Mouse (Mus musculus): Measurements from ENCODE around the gene Taf10. TPM values are rescaled to one million over a fixed set of nuclear protein-coding genes. Genes with fewer than 3 reads are reported as not detected.

The Taf10 gene
- total RNA-seq, 2 experiments from 2014 or later: 112 to 120 TPM

- Histone ChIP-seq H3K4me3 (no peak overlapping the region), H3K27ac (peak overlapping the region; percentile 63)
- peak; percentile 94 for TF ChIP-seq CTCF (conservative IDR thresholded peaks at IDR 0.05)
- DNase-seq (ENCODE audit: low spot score in 2 of 2): peak; percentile 70 to 71
Measured at GRCm38 (mm10) chr7:105726144-105726979, 17.8 kb downstream of the Taf10 start.

- Histone ChIP-seq H3K4me3 (no peak overlapping the region), H3K27ac (no peak overlapping the region)
- no peak for DNase-seq (ENCODE audit: low spot score in 2 of 2)
- TF ChIP-seq CTCF (conservative IDR thresholded peaks at IDR 0.05): no peak
Measured at GRCm38 (mm10) chr7:105721916-105722315, 22.2 kb downstream of the Taf10 start.

GRCm38 (mm10) chr7:105715366-105715765 is 28.8 kb downstream of the Taf10 start:
- no peak overlapping the region for H3K27ac ChIP-seq
- peak; percentile 56 for TF ChIP-seq CTCF (conservative IDR thresholded peaks at IDR 0.05)
- H3K4me3 ChIP-seq: no peak overlapping the region
- DNase-seq (ENCODE audit: low spot score in 2 of 2): no peak

- Histone ChIP-seq H3K4me3 (no peak overlapping the region), H3K27ac (no peak overlapping the region)
- no peak for TF ChIP-seq CTCF (conservative IDR thresholded peaks at IDR 0.05)
- no peak for DNase-seq (ENCODE audit: low spot score in 2 of 2)
Measured at GRCm38 (mm10) chr7:105708733-105709132, 35.4 kb downstream of the Taf10 start.

- no peak for TF ChIP-seq CTCF (conservative IDR thresholded peaks at IDR 0.05)
- H3K4me3 ChIP-seq: no peak overlapping the region
- H3K27ac ChIP-seq: no peak overlapping the region
Measured at GRCm38 (mm10) chr7:105703816-105704215, 40.3 kb downstream of the Taf10 start.

GRCm38 (mm10) chr7:105703184-105703583 is 41.0 kb downstream of the Taf10 start:
- Histone ChIP-seq H3K27ac (no peak overlapping the region), H3K4me3 (no peak overlapping the region)
- peak; percentile 22 to 61 for DNase-seq (ENCODE audit: low spot score in 2 of 2)
- TF ChIP-seq CTCF (conservative IDR thresholded peaks at IDR 0.05): no peak

More at GRCm38 (mm10) chr7:105703816-105704215, 40.3 kb downstream of the Taf10 start:
- DNase-seq (ENCODE audit: low spot score in 2 of 2): no peak

GRCm38 (mm10) chr7:105690875-105691274 is 53.3 kb downstream of the Taf10 start:
- H3K27ac ChIP-seq: no peak overlapping the region
- no peak for DNase-seq (ENCODE audit: low spot score in 2 of 2)
- no peak overlapping the region for H3K4me3 ChIP-seq
- TF ChIP-seq CTCF (conservative IDR thresholded peaks at IDR 0.05): no peak

Other genes with a start within 250 kb of the Taf10 start
- gene Smpd1, start 190.0 kb downstream of the Taf10 start, total RNA-seq (2021): 10 to 100 TPM; 82.7 to 86.2 TPM
- gene Apbb1, start 162.7 kb downstream of the Taf10 start, total RNA-seq (2021): 100 to 1,000 TPM; 360 to 370 TPM
- gene Hpx, start 144.2 kb downstream of the Taf10 start, total RNA-seq (2021): under 1 TPM in 1 of 2 experiments, not detected in 1; 0.23 TPM
- gene Trim3, start 110.8 kb downstream of the Taf10 start, total RNA-seq (2021): 100 to 1,000 TPM; 140 to 142 TPM
- 10 to 100 TPM; 67.4 to 73.7 TPM for gene Timm10b, start 104.3 kb downstream of the Taf10 start, total RNA-seq (2021)
- 100 to 1,000 TPM in 1 of 2 experiments, 10 to 100 TPM in 1; 98.9 to 105 TPM for gene Arfip2, start 103.9 kb downstream of the Taf10 start, total RNA-seq (2021)
- 10 to 100 TPM in 1 of 2 experiments, 1 to 10 TPM in 1; 6.9 to 12.7 TPM for gene Gm45799, start 103.8 kb downstream of the Taf10 start, total RNA-seq (2021)
- 1 to 10 TPM; 6.9 to 8.5 TPM for gene Dnhd1, start 93.5 kb downstream of the Taf10 start, total RNA-seq (2021)
- 10 to 100 TPM; 79.7 to 83.2 TPM for gene Ilk, start 7.8 kb downstream of the Taf10 start, total RNA-seq (2021)
- gene Rrp8, start 7.0 kb downstream of the Taf10 start, total RNA-seq (2021): 10 to 100 TPM in 1 of 2 experiments, 1 to 10 TPM in 1; 8.9 to 14.3 TPM
- gene Tpp1, start 7.9 kb upstream of the Taf10 start, total RNA-seq (2021): 10 to 100 TPM; 73.2 to 73.4 TPM
- 10 to 100 TPM; 14.1 to 15.1 TPM for gene Dchs1, start 43.3 kb upstream of the Taf10 start, total RNA-seq (2021)
- gene Mrpl17, start 66.7 kb upstream of the Taf10 start, total RNA-seq (2021): 100 to 1,000 TPM; 104 to 108 TPM
- 1 to 10 TPM in 1 of 2 experiments, under 1 TPM in 1; 0.90 to 1.3 TPM for gene Gm4070, start 209.6 kb upstream of the Taf10 start, total RNA-seq (2021)

Measured in layer of hippocampus, adult 2 months (tissue).